Mouse (Mus musculus) midbrain, embryonic 11.5 days (tissue): ENCODE measurements around the gene Hspb7. TPM values are rescaled to one million over a fixed set of nuclear protein-coding genes. Genes with fewer than 3 reads are reported as not detected.

Experiments used
- ATAC-seq: fragments of 200-750 bp; cut with Nextera tagmentation; 2 replicates; pipeline ENCODE4 v1.8.0; 2017; ENCODE audit warnings: moderate TSS enrichment, moderate library complexity; ENCODE audit not compliant: low FRiP score
- DNase-seq: peaks from one replicate; pipeline ENCODE4 v3.0.0; 2015; ENCODE audit warnings: low spot score; ENCODE audit errors: missing footprints
- H3K27ac ChIP-seq: fragments of 300-500 bp; sonication (generic); 2 replicates; pipeline ENCODE4 v1.5.1; 2014; ENCODE audit warnings: low read depth, low read length
- H3K27me3 ChIP-seq: fragments of 300-500 bp; sonication (generic); 2 replicates; pipeline ENCODE4 v1.6.1; 2014; ENCODE audit warnings: mild to moderate bottlenecking, low read length, moderate library complexity, mixed read lengths; ENCODE audit not compliant: control insufficient read depth, insufficient read depth
- H3K36me3 ChIP-seq: fragments of 300-500 bp; sonication (generic); 2 replicates; pipeline ENCODE4 v1.6.1; 2014; ENCODE audit warnings: mild to moderate bottlenecking, low read length, moderate library complexity, mixed read lengths; ENCODE audit not compliant: control insufficient read depth, insufficient read depth
- H3K4me1 ChIP-seq: fragments of 300-500 bp; sonication (generic); 2 replicates; pipeline ENCODE4 v1.6.1; 2014; ENCODE audit warnings: low read length; ENCODE audit not compliant: control insufficient read depth, insufficient read depth
- H3K4me2 ChIP-seq: fragments of 300-500 bp; sonication (generic); 2 replicates; pipeline ENCODE4 v1.6.1; 2014; ENCODE audit warnings: mild to moderate bottlenecking, moderate library complexity
- H3K4me3 ChIP-seq: fragments of 300-500 bp; sonication (generic); 2 replicates; pipeline ENCODE4 v1.5.1; 2014; ENCODE audit warnings: low read depth, low read length
- H3K9ac ChIP-seq: fragments of 300-500 bp; sonication (generic); 2 replicates; pipeline ENCODE4 v1.6.1; 2014; ENCODE audit warnings: low read length
- H3K9me3 ChIP-seq: fragments of 300-500 bp; sonication (generic); 2 replicates; pipeline ENCODE4 v1.6.1; 2016; ENCODE audit warnings: low read length; ENCODE audit not compliant: control insufficient read depth
- WGBS: fragments of 180-500 bp; shearing (Covaris S2); extraction: QIAGEN DNeasy Blood & Tissue Kit; methylation state at CpG from one replicate; pipeline ENCODE4 v1.1.7; 2014; 5-methylcytosine and 5-hydroxymethylcytosine counted together
- polyA plus RNA-seq: library from polyadenylated mRNA; unstranded; fragments of >200 nt; fragmentation: Nextera tagmentation; extraction: Ambion mirVana; gene quantifications from 2 replicates; pipeline ENCODE4 v1.2.1, GENCODE M21; 2014

Gene Hspb7
- polyA plus RNA-seq, 1 experiment from 2014 or later, result not detected

DNA sequence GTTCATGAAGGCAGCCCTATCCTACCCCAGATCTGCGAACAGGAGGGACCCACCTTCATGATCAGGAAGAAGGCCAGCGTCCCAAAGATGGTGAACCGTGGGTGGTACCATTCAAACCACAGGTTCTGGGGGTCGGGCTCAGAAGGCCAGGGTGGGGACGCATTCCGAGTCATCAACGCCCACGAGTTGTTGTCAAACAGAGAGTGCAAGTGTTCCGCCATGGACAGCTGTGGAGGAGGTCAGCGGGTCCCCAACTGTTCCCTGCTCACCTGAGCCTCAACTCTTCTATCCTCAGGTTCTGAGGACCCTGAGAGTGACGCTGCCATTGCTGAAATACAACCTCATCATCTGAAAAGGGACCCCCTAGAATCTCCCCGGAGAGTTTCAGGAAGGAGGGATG is 29.3 kb upstream of the Hspb7 start:
- no peak for ATAC-seq

DNA sequence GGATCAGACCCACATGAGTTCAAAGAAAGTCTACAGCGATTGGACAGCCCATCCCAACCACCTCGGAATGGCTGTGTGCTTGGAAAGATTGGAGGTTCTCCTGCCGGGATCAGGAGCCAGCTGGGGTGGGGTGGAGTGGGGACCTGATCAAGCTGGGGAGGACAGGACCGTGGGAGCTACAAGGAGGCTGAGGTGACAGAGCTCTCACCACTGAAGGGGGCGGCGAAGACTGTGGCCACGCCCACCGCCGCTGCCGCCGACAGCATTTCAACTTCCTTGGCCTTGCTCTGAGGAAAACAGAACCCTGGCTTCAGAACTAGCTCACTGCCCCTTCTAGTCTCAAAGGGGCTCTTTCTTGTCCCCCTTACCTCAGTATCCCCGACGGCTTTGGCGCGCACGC is 25.8 kb upstream of the Hspb7 start:
- Histone ChIP-seq H3K4me2 (no peak overlapping the region), H3K36me3 (no peaks in the 10 kb centered on the region), H3K4me3 (no peak overlapping the region), H3K27me3 (no peaks in the 10 kb centered on the region), H3K4me1 (no peaks in the 10 kb centered on the region), H3K9me3 (no peaks in the 10 kb centered on the region), H3K9ac (no peak overlapping the region), H3K27ac (no peak overlapping the region)
- WGBS, result 25% methylated on average over 16 of the region's 16 CpGs
- DNase-seq (no peak), ATAC-seq (0 out of 2 replicates have a peak, but pooled peaks have one; percentile 16)

More for the DNA sequence above, 29.3 kb upstream of the Hspb7 start:
- Histone ChIP-seq H3K4me1 (no peaks in the 10 kb centered on the region), H3K4me2 (no peak overlapping the region), H3K9ac (no peak overlapping the region), H3K36me3 (no peaks in the 10 kb centered on the region), H3K27ac (no peak overlapping the region), H3K4me3 (no peak overlapping the region), H3K27me3 (no peaks in the 10 kb centered on the region), H3K9me3 (no peaks in the 10 kb centered on the region)
- WGBS, result 77% methylated on average over 12 of the region's 12 CpGs
- DNase-seq, result no peak

DNA sequence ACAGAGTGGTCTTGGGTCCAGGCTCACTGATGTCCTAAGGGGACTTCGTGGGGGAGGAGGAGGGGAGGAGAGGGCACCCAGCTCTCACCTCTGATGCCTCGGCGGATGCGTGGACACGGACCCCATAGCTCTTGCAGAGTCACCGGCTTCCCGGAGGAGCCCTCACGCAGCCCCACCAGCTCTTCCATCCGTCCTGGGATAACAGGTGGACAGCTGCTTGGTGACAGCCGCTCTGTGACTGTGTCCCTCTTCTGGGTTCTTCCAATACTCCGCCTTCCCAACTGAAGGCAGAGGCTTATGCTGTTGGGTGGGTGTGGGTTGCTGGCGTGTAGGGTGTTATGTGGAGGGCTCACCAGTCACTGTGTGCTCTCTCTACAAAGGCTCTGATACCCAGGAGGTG is 22.7 kb upstream of the Hspb7 start:
- H3K9ac ChIP-seq, result no peak overlapping the region
- no peaks in the 10 kb centered on the region for H3K4me1 ChIP-seq
- H3K27ac ChIP-seq, result no peak overlapping the region
- no peaks in the 10 kb centered on the region for H3K9me3 ChIP-seq
- H3K4me3 ChIP-seq, result no peak overlapping the region
- 67% methylated on average over 11 of the region's 12 CpGs for WGBS
- H3K4me2 ChIP-seq, result no peak overlapping the region
- DNase-seq (no peak), ATAC-seq (no peak)
- no peaks in the 10 kb centered on the region for H3K36me3 ChIP-seq
- no peaks in the 10 kb centered on the region for H3K27me3 ChIP-seq

DNA sequence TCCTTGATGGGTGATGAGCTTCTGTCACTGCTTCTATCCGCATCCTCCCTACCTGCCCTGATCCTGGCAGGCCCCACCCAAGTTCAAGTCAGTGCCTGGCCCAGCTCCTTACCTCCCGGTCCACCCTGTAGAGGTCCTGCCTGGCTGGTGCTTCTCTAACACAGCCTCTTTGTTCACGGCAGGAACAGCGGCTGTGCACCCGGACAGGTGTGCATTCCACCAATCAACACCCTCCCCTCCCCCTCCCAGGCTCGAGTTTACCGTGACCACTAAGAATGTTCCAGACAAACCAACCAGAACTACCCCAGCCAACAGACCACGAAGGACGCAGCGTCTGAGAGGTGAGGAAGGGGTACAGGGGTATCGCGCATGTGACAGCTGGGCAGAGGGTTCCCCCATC is 22.0 kb upstream of the Hspb7 start, which contains the start of gene Clcnka:
Gene Clcnka (minus strand): TSS at position 180 of the 400 bp plus-strand sequence.
- H3K4me3 ChIP-seq, result no peak within 1 kb of the TSS
- H3K9me3 ChIP-seq, result no peaks in the 10 kb centered on the region
- no peak within 1 kb of the TSS for H3K4me2 ChIP-seq
- no peak within 1 kb of the TSS for H3K9ac ChIP-seq
- no peak within 1 kb of the TSS for H3K27ac ChIP-seq
- H3K27me3 ChIP-seq, result no peaks in the 10 kb centered on the region
- H3K36me3 ChIP-seq, result no peaks in the 10 kb centered on the region
- H3K4me1 ChIP-seq, result no peaks in the 10 kb centered on the region
- 72% methylated on average over 12 of the region's 12 CpGs for WGBS
- ATAC-seq, result no peak
- DNase-seq, result no peak

DNA sequence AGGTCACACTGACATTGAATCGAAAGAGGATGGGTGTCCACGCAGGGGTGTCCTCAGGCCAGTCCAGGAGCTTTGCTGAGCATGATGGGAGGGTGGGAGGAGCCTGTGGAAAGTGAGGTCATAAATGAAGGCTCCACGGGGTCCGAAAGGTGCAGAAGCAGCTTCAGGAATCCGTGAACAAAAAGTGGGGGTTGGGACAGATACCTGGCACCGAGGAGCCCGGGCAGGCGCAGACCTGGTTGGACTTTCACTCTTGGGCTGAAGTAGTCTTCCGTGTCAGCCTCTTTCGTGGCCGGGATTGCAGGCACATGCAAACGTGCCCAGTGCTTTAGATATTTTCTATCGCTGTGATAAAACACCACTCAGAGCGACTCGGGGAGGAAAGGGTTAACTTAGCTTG is 20.4 kb upstream of the Hspb7 start:
- Histone ChIP-seq H3K27me3 (no peaks in the 10 kb centered on the region), H3K9me3 (no peaks in the 10 kb centered on the region), H3K4me3 (no peak overlapping the region), H3K36me3 (no peaks in the 10 kb centered on the region), H3K27ac (no peak overlapping the region), H3K4me1 (0 out of 2 replicates have a peak, but pooled peaks cover 2% of the 10 kb centered on the region), H3K9ac (no peak overlapping the region), H3K4me2 (no peak overlapping the region)
- ATAC-seq, result no peak
- WGBS, result 85% methylated on average over 15 of the region's 15 CpGs
- no peak for DNase-seq

DNA sequence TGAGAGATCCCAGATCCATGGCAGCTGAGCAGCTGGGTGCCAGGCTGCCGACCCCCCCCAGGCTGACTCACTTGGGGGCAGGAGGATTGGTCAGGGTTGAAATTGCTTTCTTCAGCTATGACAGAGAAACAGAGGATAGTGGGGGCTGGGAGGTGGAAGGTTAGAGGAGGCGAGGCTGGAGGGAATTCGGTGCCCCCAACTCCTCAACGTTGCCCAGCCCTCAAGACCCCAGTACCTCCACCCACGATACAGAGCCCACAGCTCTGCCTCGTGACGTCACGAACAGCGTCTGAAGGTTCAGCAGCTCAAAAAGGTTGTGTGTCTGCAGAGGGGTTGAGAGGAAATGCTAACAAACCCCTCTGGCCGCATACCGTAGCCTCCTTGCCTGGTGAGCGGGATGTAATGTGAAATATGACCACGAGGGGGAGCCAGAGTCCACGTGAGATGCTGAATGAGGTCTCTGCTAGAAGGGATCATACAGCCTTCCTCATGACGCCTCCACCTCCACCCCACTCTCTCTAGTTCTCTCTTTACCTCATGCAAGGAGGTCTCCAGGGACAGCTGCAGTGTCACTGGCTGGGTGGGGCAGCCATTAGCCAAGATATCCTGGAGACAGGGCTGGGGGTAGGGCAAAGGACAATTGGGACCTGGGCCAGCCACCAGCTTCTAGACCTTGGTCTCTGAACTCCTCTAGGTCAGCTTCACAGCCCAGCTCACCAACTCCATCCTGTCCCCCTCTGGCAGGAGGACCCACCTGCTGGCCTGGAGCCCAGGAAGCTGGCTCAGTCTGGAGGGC is 15.9 kb upstream of the Hspb7 start:
- WGBS, result 15% methylated on average over 15 of the region's 15 CpGs
- no peaks in the 10 kb centered on the region for H3K27me3 ChIP-seq
- no peak overlapping the region for H3K4me2 ChIP-seq
- no peak overlapping the region for H3K27ac ChIP-seq
- peak overlapping the region; percentile 25; the same call in 1 of the 2 replicates for H3K9ac ChIP-seq
- peak; percentile 73 for ATAC-seq
- H3K9me3 ChIP-seq, result no peaks in the 10 kb centered on the region
- H3K4me1 ChIP-seq, result 0 out of 2 replicates have a peak, but pooled peaks cover 2% of the 10 kb centered on the region
- peak; percentile 99 for DNase-seq
- H3K36me3 ChIP-seq, result no peaks in the 10 kb centered on the region
- no peak overlapping the region for H3K4me3 ChIP-seq

DNA sequence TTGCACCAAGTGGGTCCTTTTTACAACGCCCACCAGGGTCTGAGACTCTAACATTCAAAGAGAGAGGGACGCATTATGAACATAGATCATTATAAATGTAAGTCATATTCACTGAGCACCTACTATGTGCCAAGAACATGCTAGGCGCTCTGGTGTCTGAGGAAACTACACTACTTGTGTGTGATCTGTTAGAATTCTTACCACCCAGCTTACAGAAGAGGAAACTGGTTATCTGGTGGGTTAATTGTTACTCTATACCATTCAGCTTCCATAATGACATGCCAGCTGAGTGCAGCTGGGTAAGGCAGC is 15.3 kb upstream of the Hspb7 start:
- Histone ChIP-seq H3K4me2 (no peak overlapping the region), H3K27me3 (no peaks in the 10 kb centered on the region), H3K9ac (no peak overlapping the region), H3K4me3 (no peak overlapping the region), H3K4me1 (0 out of 2 replicates have a peak, but pooled peaks cover 2% of the 10 kb centered on the region), H3K36me3 (no peaks in the 10 kb centered on the region), H3K27ac (no peak overlapping the region), H3K9me3 (no peaks in the 10 kb centered on the region)
- DNase-seq, result peak; percentile 44
- 93% methylated on average over 3 of the region's 3 CpGs for WGBS
- no peak; the same call in 1 of the 2 replicates for ATAC-seq

DNA sequence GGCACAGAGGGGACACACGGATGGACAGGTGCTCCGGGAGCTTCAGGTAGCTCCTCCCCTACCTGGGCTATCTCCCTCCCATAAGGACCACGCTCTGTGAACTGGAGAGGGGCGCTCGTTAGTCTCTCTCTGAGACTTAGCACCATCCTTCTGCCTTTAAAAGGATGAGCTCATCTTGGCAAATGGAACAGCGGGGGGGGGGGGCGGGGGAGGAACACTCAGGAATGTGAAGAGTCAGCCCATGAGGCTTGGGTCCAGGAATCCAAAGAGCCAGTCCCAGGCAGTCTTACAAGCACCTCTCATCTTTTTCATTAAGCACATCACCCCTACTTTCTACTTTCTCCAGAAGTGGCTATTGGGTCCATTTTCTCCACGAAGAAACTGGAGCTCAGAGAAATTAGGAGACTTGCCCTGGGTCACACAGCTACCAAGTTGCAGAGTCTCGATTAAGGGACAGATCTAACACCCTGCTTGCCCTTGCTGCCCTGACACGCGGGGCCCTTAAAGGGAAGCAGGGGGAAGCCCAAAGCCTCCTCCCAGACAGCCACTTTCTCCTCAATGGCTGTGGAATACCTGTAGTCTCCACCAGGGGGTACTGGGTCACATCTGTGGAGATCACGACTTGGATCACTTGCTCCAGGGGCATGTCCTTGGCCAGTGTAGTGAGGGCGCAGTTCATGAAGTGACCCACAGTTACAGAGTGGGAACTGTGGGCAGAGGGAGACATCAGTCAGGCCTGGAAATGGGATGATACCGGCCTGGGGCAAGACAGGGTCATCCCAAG is 13.9 kb upstream of the Hspb7 start:
- Histone ChIP-seq H3K4me2 (no peak overlapping the region), H3K27ac (no peak overlapping the region), H3K9me3 (no peaks in the 10 kb centered on the region), H3K36me3 (no peaks in the 10 kb centered on the region), H3K9ac (no peak overlapping the region), H3K27me3 (no peaks in the 10 kb centered on the region), H3K4me1 (0 out of 2 replicates have a peak, but pooled peaks cover 2% of the 10 kb centered on the region), H3K4me3 (no peak overlapping the region)
- no peak for ATAC-seq
- peak; percentile 86 for DNase-seq
- WGBS, result 53% methylated on average over 13 of the region's 14 CpGs

DNA sequence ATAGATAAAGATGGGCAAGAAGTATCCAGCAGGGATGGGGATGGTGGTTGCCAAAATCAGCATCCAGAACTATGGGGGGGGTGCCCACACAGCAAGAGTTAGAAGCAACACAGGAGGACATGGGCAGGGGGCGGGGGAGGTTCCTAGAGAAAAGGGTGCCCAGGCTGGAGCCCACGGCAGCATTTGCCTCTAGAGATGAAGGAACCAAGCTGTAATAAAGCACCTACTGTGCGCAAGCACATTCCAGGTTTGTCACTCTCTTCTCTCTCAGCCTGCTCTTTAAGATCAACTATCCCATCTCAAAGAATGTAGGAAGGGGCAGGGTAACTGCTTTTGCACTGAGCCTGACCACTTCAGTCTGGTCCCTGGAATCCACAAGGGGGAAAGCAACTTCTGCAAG is 12.0 kb upstream of the Hspb7 start:
- no peak overlapping the region for H3K27ac ChIP-seq
- 0 out of 2 replicates have a peak, but pooled peaks cover 2% of the 10 kb centered on the region for H3K4me1 ChIP-seq
- WGBS, result 93% methylated on average over 3 of the region's 3 CpGs
- DNase-seq (peak; percentile 51), ATAC-seq (no peak)
- H3K27me3 ChIP-seq, result no peaks in the 10 kb centered on the region
- H3K9me3 ChIP-seq, result no peaks in the 10 kb centered on the region
- no peak overlapping the region for H3K9ac ChIP-seq
- no peak overlapping the region for H3K4me3 ChIP-seq
- H3K36me3 ChIP-seq, result no peaks in the 10 kb centered on the region
- no peak overlapping the region for H3K4me2 ChIP-seq
